Mouse (Mus musculus) spleen, adult 2 months (tissue): ENCODE data around the gene Pnn.

Experiments used
- CTCF ChIP-seq: fragments of 200-500 bp; IDR thresholded peaks from 2 replicates; pipeline ENCODE4 v1.5.1; 2011; ENCODE audit warnings: mild to moderate bottlenecking, inconsistent platforms; ENCODE audit not compliant: insufficient read depth, insufficient read length, insufficient replicate concordance; ENCODE audit errors: extremely low read depth
- POLR2A ChIP-seq: fragments of 200-500 bp; IDR thresholded peaks from 2 replicates; pipeline ENCODE4 v1.6.1; 2011; ENCODE audit warnings: low read depth, low read length, inconsistent platforms

GRCm38 (mm10) chr12:59017970-59018369 is 48.7 kb upstream of the Pnn start:
- TF ChIP-seq CTCF (no peak), POLR2A (no peak)
